Mouse (Mus musculus): ENCODE results near the gene Nck2. TPM values are rescaled to one million over a fixed set of nuclear protein-coding genes. Genes with fewer than 3 reads are reported as not detected.

Gene Nck2
- polyA plus RNA-seq, 1 experiment from 2014 or later = 38.0 TPM

DNA sequence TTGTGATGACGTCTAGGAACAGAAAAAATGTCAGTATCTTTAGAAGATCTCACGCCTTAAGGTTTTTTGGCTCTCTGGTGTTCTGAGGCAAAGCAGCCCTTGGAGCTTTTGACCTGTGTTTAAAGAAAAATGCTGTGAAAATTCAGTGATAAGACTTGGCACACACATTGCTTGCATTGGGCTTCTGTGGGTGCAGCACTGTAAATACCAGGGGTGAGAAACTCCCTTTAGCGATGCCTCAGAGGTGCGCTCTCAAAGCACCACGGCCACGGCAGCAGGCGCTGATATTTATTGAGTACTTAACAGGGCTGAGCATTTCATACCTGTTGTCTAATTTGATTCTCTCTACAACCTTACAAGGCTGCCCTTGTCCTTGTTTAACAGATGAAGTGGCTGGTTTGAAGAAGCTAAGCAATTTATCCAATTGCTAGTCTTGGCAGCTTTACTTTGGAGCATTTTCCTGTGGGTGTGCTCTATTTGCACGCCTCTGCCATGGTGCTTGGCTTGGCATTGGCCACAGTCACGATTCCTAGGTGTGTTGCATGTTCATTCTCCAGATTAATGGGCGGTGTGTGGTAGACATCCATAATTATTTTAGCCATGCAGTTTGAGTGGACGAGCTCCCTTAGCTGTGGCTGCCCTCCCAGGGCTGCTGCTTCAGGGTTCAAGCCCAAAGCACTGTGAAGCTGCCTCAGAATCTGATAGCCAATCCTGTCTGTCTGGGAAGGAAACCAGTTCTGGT lies 19.7 kb downstream of the Nck2 start:
- Histone ChIP-seq H3K27ac (replicated peaks) (no peak overlapping the region), H3K4me2 (no peak overlapping the region), H3K36me3 (no peaks in the 10 kb centered on the region), H3K9me3 (no peaks in the 10 kb centered on the region), H3K4me1 (replicated peaks) (peaks cover 40% of the 10 kb centered on the region), H3K9ac (no peak overlapping the region), H3K27me3 (no peaks in the 10 kb centered on the region), H3K4me3 (no peak overlapping the region)
- WGBS = 77% methylated on average over 11 of the region's 11 CpGs
- ATAC-seq (ENCODE audit: low FRiP score, low read depth) = no peak

DNA sequence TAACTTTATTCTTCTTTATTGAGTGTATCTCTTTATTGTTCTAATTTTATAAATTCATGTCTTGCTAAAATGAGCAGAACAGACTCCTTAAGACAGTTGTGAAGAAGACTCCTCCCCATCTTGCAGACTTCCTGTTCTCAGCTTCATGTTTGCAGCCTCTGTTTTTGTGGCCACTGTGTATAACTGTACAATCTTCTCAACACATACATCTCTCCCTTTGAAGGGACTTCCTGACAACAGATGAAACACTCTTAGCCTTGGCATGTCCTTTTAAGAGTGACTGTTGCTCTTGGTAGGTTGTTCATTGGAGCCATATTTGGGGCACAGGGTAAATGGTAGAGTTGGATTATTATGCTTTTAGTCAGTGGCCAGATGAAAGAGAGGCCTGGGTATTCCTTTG lies 20.6 kb downstream of the Nck2 start:
- peaks cover 43% of the 10 kb centered on the region for H3K4me1 ChIP-seq (replicated peaks)
- no peaks in the 10 kb centered on the region for H3K9me3 ChIP-seq
- no peak overlapping the region for H3K4me3 ChIP-seq
- no peaks in the 10 kb centered on the region for H3K36me3 ChIP-seq
- no peak overlapping the region for H3K4me2 ChIP-seq
- no peak for ATAC-seq (ENCODE audit: low FRiP score, low read depth)
- no peak overlapping the region for H3K9ac ChIP-seq
- no peak overlapping the region for H3K27ac ChIP-seq (replicated peaks)
- H3K27me3 ChIP-seq = no peaks in the 10 kb centered on the region

DNA sequence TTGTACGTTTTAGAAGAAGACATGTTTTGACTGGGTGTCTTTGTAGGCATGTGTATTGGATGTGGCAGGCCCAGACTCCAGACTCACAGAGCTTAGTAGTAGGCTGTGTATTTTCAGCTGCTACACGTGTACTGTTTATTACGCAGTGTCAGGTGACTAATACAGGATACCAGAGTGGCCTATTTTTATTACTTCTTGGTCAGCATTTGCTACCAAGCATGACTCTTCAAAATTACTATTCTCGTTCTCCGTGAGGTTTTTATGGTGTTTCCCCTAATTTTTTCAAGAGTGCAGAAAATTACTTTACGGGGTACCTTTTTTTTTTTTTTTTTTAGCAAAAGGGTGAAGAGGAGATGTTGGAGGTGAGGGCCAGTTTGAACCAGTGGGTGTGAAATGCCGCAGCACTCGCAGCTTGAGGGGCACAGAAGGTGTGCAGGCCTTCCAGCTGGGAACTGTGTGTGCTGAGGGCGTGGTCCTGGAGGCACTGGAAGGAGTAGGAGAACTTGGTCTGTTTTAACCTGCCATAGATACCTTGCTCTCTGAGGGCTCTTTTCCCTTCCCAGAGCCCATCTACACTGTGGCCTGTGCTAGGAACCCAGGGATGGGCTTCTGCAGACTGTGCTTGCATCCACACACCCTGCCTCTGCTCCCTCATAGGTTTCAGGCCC lies 21.7 kb downstream of the Nck2 start:
- H3K4me1 ChIP-seq (replicated peaks) = peaks cover 43% of the 10 kb centered on the region
- H3K27ac ChIP-seq (replicated peaks) = no peak overlapping the region
- no peak for ATAC-seq (ENCODE audit: low FRiP score, low read depth)
- H3K4me3 ChIP-seq = no peak overlapping the region
- H3K27me3 ChIP-seq = no peaks in the 10 kb centered on the region
- no peak overlapping the region for H3K9ac ChIP-seq
- no peak overlapping the region for H3K4me2 ChIP-seq
- H3K36me3 ChIP-seq = no peaks in the 10 kb centered on the region
- no peaks in the 10 kb centered on the region for H3K9me3 ChIP-seq
- WGBS = 86% methylated on average over 9 of the region's 9 CpGs

GRCm38 (mm10) chr1:43467656-43468055 lies 23.3 kb downstream of the Nck2 start:
- Histone ChIP-seq H3K9ac (no peak overlapping the region), H3K27me3 (no peaks in the 10 kb centered on the region), H3K4me3 (no peak overlapping the region), H3K36me3 (no peaks in the 10 kb centered on the region), H3K4me2 (no peak overlapping the region), H3K9me3 (no peaks in the 10 kb centered on the region), H3K4me1 (replicated peaks) (peaks cover 46% of the 10 kb centered on the region), H3K27ac (replicated peaks) (no peak overlapping the region)
- 83% methylated on average over 8 of the region's 8 CpGs for WGBS
- no peak for ATAC-seq (ENCODE audit: low FRiP score, low read depth)

DNA sequence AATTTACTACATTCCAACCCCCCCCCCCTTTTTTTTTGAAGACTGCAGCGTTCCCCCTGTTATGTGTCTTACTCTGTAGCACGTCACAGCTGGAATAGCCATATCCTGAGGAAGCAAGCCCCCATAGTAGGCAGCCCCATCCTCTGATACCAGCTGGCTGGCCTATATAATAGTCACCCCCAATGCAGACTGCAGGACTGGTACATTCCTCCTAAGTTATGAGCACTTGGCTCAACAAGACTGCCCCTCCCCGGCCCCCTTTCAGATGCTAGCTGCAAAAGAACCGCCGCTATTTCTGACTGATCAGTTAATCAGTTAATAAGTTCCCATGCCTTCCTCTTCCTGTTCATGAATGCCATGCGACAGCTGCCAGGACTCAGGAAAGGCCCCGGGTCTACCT lies 23.8 kb downstream of the Nck2 start:
- ATAC-seq (ENCODE audit: low FRiP score, low read depth) = peak; percentile 23; the same call in 1 of the 2 replicates
- Histone ChIP-seq H3K4me3 (no peak overlapping the region), H3K9me3 (no peaks in the 10 kb centered on the region), H3K9ac (no peak overlapping the region), H3K4me1 (replicated peaks) (peaks cover 46% of the 10 kb centered on the region), H3K36me3 (no peaks in the 10 kb centered on the region), H3K4me2 (no peak overlapping the region), H3K27ac (replicated peaks) (no peak overlapping the region), H3K27me3 (no peaks in the 10 kb centered on the region)
- 87% methylated on average over 7 of the region's 7 CpGs for WGBS

DNA sequence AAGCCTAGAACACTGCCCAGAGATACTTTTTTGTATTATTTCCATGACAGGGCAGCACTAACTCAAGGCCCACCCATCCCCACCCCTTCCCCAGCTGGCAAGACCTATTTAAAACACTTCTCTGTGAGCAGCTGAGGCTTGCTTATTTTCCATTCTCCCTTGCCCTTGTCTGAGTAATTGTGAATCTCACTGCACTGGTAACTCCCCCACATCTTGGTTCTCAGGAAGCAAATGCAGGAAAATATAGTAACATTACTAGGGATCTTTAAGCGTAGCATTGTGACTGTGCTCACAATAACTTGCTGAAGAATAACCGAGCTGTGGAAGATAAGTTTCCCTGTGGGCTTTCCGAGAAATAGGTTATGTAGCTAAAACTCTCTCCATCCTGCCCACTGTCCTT lies 24.6 kb downstream of the Nck2 start:
- Histone ChIP-seq H3K9me3 (no peaks in the 10 kb centered on the region), H3K4me2 (no peak overlapping the region), H3K27ac (replicated peaks) (no peak overlapping the region), H3K27me3 (no peaks in the 10 kb centered on the region), H3K9ac (no peak overlapping the region), H3K4me1 (replicated peaks) (peaks cover 47% of the 10 kb centered on the region), H3K36me3 (no peaks in the 10 kb centered on the region), H3K4me3 (no peak overlapping the region)
- ATAC-seq (ENCODE audit: low FRiP score, low read depth) = no peak
- WGBS = 79% methylated on average over 3 of the region's 3 CpGs

- ATAC-seq (ENCODE audit: low FRiP score, low read depth) = no peak
- 93% methylated on average over 10 of the region's 10 CpGs for WGBS
- Histone ChIP-seq H3K27me3 (no peaks in the 10 kb centered on the region), H3K4me2 (no peak overlapping the region), H3K9ac (no peak overlapping the region), H3K9me3 (no peaks in the 10 kb centered on the region), H3K4me1 (replicated peaks) (peaks cover 52% of the 10 kb centered on the region), H3K4me3 (no peak overlapping the region), H3K27ac (replicated peaks) (no peak overlapping the region), H3K36me3 (no peaks in the 10 kb centered on the region)
These were observed 26.2 kb downstream of the Nck2 start for GRCm38 (mm10) chr1:43470421-43471179.

DNA sequence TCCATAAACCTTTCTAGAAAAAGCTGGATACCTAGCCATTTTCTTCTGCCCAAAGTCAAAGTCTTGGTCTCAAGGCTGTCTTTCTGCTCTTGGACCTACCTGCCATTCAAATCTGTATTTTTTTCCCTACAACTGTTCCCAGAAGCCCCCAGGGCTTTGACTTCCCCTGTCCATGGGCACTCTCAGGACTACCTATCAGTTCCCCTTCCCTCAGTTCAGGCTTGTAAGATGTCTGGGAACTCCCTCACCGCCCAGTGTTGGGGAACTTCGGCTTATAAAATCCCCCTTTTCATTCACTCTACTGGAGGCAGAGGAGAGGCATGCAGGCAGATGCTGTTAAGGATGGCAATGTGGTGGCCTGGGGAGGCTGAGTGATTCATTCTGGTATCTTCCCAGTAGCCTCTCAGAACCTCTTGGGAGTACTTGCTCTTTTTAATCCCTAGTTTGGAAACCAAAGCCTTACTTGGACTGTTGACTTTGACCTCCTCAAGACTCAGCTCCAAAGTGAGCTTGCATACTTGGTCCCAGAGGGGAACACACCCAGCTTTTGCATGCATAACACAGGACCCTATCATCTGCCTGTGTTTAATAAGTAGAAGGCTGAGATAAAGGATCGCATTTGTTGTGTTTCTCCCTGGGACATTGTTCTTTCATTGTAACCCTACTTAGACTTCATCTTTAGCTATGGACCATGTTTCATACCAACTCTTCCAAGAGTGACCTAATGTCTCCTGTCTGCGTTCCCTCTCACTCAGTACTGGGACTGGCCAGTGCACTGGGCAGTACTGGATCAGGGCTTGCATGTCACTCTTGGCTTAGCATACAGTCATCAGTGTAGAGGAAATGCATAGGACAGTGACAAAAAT lies 27.0 kb downstream of the Nck2 start:
- no peak overlapping the region for H3K9ac ChIP-seq
- no peak overlapping the region for H3K27ac ChIP-seq (replicated peaks)
- H3K4me2 ChIP-seq = no peak overlapping the region
- peaks cover 49% of the 10 kb centered on the region for H3K4me1 ChIP-seq (replicated peaks)
- H3K36me3 ChIP-seq = no peaks in the 10 kb centered on the region
- no peaks in the 10 kb centered on the region for H3K9me3 ChIP-seq
- 88% methylated on average over 4 of the region's 4 CpGs for WGBS
- H3K27me3 ChIP-seq = no peaks in the 10 kb centered on the region
- no peak for ATAC-seq (ENCODE audit: low FRiP score, low read depth)
- no peak overlapping the region for H3K4me3 ChIP-seq

- no peaks in the 10 kb centered on the region for H3K9me3 ChIP-seq
- H3K27me3 ChIP-seq = no peaks in the 10 kb centered on the region
- no peak overlapping the region for H3K4me2 ChIP-seq
- WGBS = 89% methylated on average over 8 of the region's 8 CpGs
- peaks cover 44% of the 10 kb centered on the region for H3K4me1 ChIP-seq (replicated peaks)
- no peak overlapping the region for H3K27ac ChIP-seq (replicated peaks)
- H3K4me3 ChIP-seq = no peak overlapping the region
- H3K36me3 ChIP-seq = no peaks in the 10 kb centered on the region
- no peak for ATAC-seq (ENCODE audit: low FRiP score, low read depth)
- no peak overlapping the region for H3K9ac ChIP-seq
These were observed 27.8 kb downstream of the Nck2 start for GRCm38 (mm10) chr1:43472046-43472649.

DNA sequence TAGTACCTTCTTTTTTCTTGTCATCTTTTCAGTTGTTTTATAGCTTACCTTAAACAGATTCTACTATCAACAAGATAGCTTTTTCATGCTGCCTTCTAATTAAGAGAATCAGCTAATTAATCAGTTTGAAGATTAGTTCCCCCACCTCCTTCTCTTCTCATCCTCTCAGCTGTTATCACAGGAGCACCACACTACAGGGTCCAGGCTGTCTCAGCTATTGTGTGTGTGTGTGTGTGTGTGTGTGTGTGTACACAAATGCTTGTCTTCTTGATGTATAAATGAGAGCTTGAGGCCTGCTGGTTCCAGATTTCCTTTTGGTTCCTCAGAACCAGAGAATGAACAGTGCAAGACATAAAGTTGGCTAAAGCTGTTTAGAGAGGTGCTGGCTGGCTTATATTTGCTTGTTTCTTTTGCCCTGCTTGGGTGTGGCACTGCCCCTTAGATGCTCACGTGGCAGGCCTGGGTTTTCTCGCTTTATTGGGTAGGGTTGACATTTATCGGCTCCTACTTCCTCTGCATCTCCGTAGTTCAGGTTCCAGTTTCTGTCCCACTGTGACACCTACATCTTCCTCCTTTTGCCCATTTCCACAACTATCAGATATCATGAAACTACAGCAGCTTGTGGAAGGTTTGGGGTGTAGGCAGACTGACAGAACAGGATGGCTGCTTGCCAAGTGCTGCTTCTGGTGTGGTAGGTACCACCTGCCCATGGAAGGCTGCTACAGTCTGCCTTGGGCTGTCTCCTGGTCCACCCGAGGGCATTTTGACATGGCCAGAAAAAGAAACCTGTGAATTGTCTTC lies 29.6 kb downstream of the Nck2 start:
- no peak overlapping the region for H3K4me2 ChIP-seq
- H3K9ac ChIP-seq = no peak overlapping the region
- H3K4me1 ChIP-seq (replicated peaks) = peaks cover 27% of the 10 kb centered on the region
- no peak overlapping the region; the same call in 1 of the 2 replicates for H3K27ac ChIP-seq (replicated peaks)
- H3K4me3 ChIP-seq = no peak overlapping the region
- no peaks in the 10 kb centered on the region for H3K9me3 ChIP-seq
- 0 out of 2 replicates have a peak, but pooled peaks have one; percentile 40 for ATAC-seq (ENCODE audit: low FRiP score, low read depth)
- no peaks in the 10 kb centered on the region for H3K27me3 ChIP-seq
- no peaks in the 10 kb centered on the region for H3K36me3 ChIP-seq
- WGBS = 75% methylated on average over 5 of the region's 5 CpGs

Measured in hindbrain, embryonic 15.5 days (tissue).